Mouse (Mus musculus) embryonic fibroblast, embryonic 13.5 days (primary cell): ENCODE results near the gene Magea1. TPM values are rescaled to one million over a fixed set of nuclear protein-coding genes. Genes with fewer than 3 reads are reported as not detected.
"Not testable (repeated sequence)": the region's sequence is repeated elsewhere in the genome, so short reads cannot be mapped to it uniquely, and the experiment has no call there.

Experiments used
- H3K27ac ChIP-seq: 2 replicates; pipeline ENCODE4 v1.5.1; 2012; ENCODE audit warnings: low read length, control low read depth, inconsistent platforms; ENCODE audit not compliant: insufficient read depth
- H3K4me1 ChIP-seq: 2 replicates; pipeline ENCODE4 v1.6.1; 2011; ENCODE audit warnings: low read length; ENCODE audit not compliant: control insufficient read depth, insufficient read depth
- H3K4me3 ChIP-seq: 2 replicates; pipeline ENCODE4 v1.5.1; 2011; ENCODE audit warnings: mild to moderate bottlenecking, control low read depth, low read length; ENCODE audit not compliant: insufficient read depth
- CTCF ChIP-seq: IDR thresholded peaks from 2 replicates; pipeline ENCODE4 v1.5.1; 2011; ENCODE audit warnings: mild to moderate bottlenecking, control low read depth, low read length, moderate library complexity, borderline replicate concordance; ENCODE audit not compliant: insufficient read depth
- POLR2A ChIP-seq: IDR thresholded peaks from 2 replicates; pipeline ENCODE4 v1.6.1; 2011; ENCODE audit warnings: low read depth, mild to moderate bottlenecking, control low read depth, low read length, moderate library complexity
- polyA plus RNA-seq: library from polyadenylated mRNA; stranded (reverse); fragments of >200 nt; gene quantifications from 2 replicates; pipeline ENCODE4 v1.2.4, GENCODE M21; 2011; ENCODE audit warnings: low read depth; ENCODE audit not compliant: missing spikeins, insufficient read length

Magea1 gene
- not detected in 2 replicates for polyA plus RNA-seq

- not testable (repeated sequence) for H3K4me1 ChIP-seq, H3K4me3 ChIP-seq, H3K27ac ChIP-seq
These were observed at the start of gene Magea1 for GRCm38 (mm10) chrX:155089693-155090092. Magea1 (minus strand) TSS chrX:155089793.

GRCm38 (mm10) chrX:155128312-155128711, 38.7 kb upstream of the Magea1 start, which contains the start of gene Cldn34b2:
Cldn34b2 (minus strand) TSS chrX:155128412.
- not testable (repeated sequence) for H3K4me3 ChIP-seq, H3K4me1 ChIP-seq

GRCm38 (mm10) chrX:155098024-155098423, 8.4 kb upstream of the Magea1 start:
- Histone ChIP-seq H3K4me1 (no peaks in the 10 kb centered on the region), H3K27ac (no peak overlapping the region), H3K4me3 (no peak overlapping the region)
- no peak for TF ChIP-seq CTCF
- TF ChIP-seq POLR2A = no peak

More at GRCm38 (mm10) chrX:155128312-155128711, 38.7 kb upstream of the Magea1 start, which contains the start of gene Cldn34b2:
- H3K27ac ChIP-seq = not testable (repeated sequence)

- not testable (repeated sequence) for H3K4me3 ChIP-seq, H3K27ac ChIP-seq, H3K4me1 ChIP-seq
These were observed 4.0 kb upstream of the Magea1 start, which contains the start of gene Magea2 for GRCm38 (mm10) chrX:155093566-155093965. Magea2 (minus strand) TSS chrX:155093666.

GRCm38 (mm10) chrX:155063045-155063444, 26.5 kb downstream of the Magea1 start, which contains the start of gene Magea5:
Magea5 (minus strand) TSS chrX:155063145.
- not testable (repeated sequence) for H3K4me3 ChIP-seq, H3K4me1 ChIP-seq, H3K27ac ChIP-seq

Other genes with a start within 250 kb of the Magea1 start
- gene Cldn34b1, start 199.5 kb downstream of the Magea1 start, polyA plus RNA-seq = not detected in 2 replicates
- gene Magea6, start 153.8 kb downstream of the Magea1 start, polyA plus RNA-seq = not detected in 2 replicates
- gene Magea3, start 140.3 kb downstream of the Magea1 start, polyA plus RNA-seq = not detected in 2 replicates
- not detected in 2 replicates for gene Magea8, start 93.9 kb downstream of the Magea1 start, polyA plus RNA-seq
- gene Magea5, start 26.6 kb downstream of the Magea1 start, polyA plus RNA-seq = not detected in 2 replicates
- gene Magea2, start 3.9 kb upstream of the Magea1 start, polyA plus RNA-seq = not detected in 2 replicates
- not detected in 2 replicates for gene Cldn34b2, start 38.6 kb upstream of the Magea1 start, polyA plus RNA-seq
- 113 and 160 TPM in 2 replicates for gene Sat1, start 126.7 kb upstream of the Magea1 start, polyA plus RNA-seq
- 75.8 and 90.0 TPM in 2 replicates for gene Acot9, start 172.7 kb upstream of the Magea1 start, polyA plus RNA-seq